Mouse (Mus musculus) heart, adult 8-10 months (tissue): Measurements from ENCODE around the gene Slain2. TPM values are rescaled to one million over a fixed set of nuclear protein-coding genes. Genes with fewer than 3 reads are reported as not detected.
A peak's percentile ranks its signal among the peaks of the same experiment; 100 is the strongest.

Experiments used
- DNase-seq: peaks from one replicate; pipeline ENCODE4 v3.0.0; 2022; ENCODE audit warnings: low spot score
- total RNA-seq, 4 experiments: library from RNA; stranded (reverse); gene quantifications; 2 replicates each; pipeline ENCODE4 v1.2.4; 2022

Gene Slain2
- 100 to 1,000 TPM; 140 to 190 (median 176) TPM for total RNA-seq

DNA sequence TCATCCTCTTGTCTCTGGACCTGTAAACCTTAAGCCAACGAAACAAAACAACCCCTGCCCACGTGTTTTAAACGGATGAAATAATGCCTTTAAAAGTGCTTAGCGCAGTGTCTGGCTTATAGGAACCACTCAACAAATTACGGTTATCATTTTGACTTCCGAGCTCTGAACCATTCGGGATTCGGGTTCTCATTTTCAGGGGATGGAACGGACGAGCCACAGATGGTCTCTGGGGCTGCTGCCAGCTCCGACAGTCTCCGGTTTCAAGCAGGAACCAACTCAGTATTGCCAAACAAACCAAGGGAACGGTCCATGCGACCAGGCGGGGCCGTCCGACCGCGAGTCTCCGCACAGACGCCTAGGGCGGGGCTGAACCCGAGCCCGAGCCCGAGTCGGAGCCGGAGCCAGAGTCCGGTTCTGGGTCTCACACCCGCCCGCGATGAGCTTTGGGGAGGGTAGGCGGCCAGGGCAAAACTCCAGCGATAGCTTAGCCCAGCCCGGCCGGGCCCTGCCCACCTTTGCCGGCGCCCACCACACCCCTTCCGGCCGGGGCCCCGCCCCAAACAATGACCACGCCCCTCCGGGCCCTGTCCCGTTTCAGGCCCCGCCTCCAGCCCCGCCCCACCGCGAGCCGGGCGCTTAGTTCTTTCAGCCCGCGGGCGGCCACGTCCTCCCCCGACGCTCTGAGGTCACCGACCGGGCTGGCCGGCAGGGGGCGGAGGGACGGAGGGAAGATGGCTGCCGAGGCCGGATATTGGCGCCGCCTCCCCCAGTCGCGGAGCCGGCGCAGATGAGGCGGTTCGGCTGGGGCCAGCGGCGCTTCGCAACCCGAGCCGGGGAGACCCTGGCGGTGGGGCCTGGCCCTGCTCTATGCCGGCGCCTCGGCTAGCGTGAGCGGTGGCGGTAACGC is at the start of gene Slain2:
Gene Slain2, plus strand, starts transcription at position 657 of the 910 bp plus-strand sequence.
- peak; percentile 95 for DNase-seq

DNA sequence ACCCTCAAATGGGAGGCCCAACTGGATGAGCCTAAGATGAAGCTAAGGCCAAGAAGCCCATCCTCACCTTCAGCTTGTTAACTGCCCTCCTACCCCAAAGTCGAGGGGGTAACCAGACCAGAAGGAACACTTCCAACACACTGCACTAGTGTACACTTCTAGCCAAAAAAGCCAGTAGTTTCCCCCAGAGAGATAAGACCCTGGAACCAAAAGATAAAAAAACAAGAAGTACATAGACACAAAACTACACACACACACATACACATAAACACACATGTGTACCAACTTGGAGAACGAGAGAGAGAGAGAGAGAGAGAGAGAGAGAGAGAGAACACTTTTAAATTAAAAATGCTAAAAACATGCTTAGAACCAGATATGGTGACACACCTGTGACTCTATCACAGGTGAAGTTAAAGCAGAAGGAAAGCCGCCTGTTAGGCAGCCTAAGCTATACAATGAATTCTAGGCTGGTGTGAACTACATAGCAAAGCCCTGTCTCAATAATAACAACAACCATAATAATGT is 49.4 kb upstream of the Slain2 start:
- DNase-seq, result no peak

DNA sequence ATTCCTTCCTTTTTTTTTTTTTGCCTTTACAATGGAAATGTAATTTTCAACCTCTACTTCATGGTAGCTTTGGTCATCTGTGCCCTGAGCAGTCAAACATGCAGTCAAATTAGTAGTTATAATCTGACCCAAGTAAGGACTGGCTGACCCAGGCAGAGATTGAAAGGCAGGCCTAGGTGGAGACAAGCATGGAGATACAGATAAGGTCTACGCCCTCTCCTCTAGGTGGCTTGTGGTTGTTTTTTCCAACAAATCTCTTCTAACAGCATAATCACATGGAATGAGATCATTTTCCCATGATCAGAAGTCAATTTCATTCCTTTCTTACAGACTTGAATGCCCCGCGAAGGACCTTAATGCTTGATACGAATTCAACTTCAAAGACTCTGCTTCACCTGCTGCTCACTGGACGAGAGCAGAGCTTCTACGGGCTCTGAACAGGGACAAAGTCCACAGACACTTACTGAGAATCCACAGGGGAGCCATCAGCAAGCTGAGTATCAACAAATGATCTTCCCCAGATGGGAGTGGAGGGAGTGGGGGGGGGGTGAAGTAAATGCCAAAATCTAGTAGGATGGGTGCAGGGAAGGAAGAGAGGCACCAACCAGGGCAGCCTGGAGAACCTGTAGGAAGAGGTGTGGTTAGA is 47.7 kb upstream of the Slain2 start:
- no peak for DNase-seq

DNA sequence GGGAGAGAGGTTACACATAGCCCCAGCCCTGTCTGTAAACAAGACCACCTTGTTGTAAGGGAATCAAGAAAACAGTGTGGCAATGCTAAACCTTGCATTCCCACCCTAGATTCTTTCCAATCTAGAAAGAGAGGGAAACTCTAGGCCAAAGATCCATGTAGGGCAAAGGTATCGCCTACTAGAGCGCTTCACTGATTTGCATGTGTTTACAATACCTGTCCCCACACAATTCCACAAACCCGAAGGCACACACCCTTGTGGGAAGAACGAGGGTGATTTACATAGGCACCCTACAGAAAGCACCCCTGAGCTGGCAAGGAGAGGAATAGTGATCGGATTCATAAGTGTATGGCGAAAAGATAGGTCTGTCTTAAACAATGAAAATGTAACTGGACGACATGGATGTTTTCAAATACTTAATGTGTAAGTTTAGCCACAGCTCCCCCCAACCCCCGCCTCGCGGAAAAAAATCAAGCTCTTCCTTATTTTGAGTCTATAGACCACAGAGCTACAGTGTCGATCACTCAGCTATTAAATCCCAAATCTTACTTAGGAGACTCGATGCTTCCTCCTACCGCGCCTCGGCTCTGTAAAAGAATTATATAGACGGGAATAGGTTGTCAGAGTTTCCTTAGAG is 47.0 kb upstream of the Slain2 start:
- no peak for DNase-seq

DNA sequence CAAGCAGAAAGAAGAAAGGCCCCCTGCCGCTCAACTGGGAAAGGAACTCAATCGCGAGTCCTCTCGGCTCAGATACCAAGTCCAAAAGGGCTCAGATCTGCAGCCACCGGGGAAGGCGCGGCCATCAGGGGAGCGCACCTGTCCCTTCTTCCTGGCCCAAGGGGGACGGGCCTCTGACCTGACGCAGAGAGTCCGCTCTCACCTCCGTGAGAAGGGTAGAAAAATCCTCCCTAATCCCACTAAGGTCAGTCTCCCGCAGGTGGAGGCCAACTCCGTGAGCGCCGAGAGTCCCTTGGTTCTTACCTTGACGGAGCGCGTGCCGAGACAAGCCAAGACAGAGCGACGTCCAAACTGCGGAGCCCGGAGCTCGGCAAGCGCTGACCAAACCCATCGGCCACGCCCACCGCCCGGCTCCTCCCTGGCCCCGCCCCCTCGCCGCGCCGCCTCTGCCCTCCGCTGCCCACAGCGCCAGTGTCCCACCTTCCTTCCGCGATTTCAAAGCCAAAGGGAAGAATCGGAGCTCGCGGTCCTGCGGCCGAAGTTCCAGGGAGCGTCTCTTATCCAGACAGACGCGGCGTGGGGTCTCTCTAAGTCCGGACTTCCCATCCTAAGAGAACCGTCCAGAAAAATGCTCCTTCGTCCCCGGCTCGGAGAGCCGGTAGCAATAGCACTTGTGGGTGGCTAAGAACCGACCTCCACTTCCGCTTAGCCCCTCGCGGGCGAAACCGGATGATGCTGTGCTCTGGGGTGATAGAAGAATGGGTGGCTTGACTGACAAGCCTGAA is 45.8 kb upstream of the Slain2 start, which contains the start of gene Tec:
Gene Tec, minus strand, starts transcription at position 393 of the 785 bp plus-strand sequence.
- DNase-seq, result peak; percentile 88

DNA sequence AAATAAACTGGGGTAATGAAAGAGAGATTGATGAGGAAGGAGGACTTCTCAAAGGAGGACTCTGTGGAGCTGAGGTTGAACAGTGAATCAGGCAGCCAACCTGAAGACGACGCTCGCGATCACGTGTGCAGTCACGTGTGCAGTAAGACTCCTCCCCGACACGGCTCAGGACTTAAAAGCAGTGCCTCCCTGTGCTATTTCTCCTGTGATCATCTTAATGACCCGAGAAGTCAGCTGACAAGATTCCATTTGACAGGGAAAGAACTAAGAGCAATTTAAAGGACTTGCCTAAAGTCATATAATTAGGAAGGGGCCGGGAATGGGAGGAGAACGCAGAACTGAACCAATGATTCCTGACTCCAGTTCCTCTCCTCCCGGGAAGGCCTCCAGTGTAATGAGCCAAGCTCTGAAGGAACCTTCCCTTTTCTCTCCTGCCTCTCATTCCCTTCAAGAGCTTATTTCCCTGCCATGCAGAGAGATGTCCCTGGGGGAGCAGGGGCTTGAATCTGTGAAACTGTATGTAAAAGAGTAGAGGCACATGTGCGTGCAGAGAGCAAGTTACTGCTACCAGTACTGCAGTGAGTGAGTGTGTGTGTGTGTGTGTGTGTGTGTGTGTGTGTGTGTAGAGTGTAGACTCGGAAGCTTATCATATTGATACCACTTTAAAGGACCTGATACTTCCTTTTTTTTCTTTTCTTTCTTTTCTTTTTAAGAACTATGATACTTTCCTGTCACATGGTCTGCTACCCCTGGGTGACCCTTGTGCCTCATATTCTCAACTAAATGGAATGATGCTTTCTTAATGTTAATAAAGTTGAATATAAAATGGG is 44.1 kb upstream of the Slain2 start:
- no peak for DNase-seq

DNA sequence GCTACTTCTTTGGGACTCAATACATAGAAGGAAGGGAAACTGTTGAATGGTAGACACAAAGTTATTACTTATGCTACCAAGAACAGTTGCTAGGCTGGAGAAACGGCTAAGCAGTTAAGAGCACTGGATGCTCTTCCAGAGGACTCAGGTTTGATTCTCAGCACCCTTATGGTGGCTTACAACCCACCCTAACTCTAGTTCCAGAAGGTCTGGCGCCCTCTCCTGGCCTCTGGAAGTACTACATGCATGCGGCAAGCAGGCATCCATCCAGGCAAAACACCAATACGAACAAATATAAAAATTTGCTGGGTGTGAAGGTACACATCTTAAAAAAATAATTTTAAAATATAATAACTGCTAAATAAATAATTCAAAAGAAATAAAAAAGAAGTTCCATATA is 43.0 kb upstream of the Slain2 start:
- DNase-seq, result no peak

DNA sequence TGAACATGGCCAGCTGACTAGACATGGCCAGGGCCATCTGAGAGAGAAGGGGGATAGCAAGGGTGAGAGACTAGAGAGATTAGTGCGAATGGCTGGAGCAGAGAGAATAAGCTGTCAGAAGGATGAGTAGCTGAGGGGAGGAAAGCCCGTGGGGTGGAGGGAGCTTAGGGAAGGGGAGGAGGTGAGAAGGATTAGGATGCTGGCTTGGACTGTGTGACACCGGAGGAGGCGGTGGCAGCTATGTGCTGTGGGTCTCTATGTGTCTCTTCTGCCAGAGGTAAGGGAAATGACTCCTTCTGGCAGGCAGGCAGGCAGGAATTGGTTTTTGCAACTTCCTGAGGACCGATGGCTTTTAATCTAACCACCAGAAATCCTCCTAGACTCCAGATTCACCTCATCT is 34.4 kb upstream of the Slain2 start:
- DNase-seq, result no peak

DNA sequence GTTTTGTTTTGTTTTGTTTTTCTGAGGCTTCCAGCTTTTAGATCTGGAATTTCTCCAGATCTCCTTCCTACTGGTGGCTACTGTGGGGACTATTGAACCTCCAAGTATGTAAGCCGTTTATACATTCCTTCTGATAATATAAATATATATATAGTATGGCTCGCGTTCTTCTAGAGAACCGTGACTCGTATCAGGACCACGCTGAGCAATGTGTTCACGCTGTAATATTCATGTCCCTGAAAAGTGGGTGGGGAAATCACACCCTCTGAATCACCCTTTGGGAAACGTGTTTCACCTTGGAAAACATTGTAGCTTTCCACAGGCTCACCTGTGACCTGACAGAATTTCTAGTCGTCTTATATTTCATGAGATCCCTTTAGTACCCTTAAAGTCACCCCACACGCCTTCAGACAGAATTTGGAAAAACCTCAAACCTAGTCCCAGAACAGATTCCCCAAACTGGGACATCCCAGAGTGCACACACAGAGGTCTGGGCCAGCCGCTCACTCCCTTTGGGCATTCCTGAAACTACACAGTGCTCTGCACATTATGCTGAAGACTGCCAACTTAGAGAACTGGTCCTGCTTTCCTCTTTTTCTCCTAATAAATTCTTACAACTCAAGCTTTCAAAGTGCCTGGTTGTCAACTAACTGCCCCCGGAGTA is 32.2 kb upstream of the Slain2 start:
- DNase-seq, result peak; percentile 24

DNA sequence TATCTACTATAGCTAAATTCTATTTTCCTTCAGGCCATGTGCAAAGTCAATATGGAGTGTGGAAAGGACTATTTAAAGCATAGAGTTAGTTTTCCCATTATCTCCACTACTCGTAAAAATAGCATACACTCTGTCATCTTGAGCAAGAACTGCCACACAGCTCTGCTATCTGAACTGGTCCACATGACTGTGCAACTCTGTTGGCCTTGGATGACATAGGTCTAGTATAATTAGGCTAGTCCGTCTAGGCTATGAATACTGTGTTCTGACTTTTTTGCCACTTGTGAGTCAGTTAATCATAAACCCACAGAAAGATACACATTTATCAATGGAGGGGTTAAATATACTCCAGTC is 31.7 kb upstream of the Slain2 start:
- peak; percentile 46 for DNase-seq

DNA sequence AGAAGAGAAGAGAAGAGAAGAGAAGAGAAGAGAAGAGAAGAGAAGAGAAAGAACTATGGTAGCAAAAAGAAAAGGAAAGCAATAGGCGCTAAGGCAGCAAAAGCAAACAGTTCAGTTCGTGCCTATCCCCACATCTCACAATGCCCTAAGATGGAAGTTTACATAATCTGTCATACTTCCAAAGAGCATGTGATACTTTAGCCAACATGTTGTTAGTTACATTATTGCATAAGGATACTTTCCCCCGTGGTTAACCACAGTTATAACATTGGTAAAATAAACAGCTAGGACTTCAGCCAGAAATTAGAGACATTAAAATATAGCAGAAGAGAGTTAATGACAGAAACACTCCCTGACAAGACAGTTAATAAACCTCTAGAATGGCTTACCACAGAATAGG is 30.4 kb upstream of the Slain2 start:
- DNase-seq, result no peak

DNA sequence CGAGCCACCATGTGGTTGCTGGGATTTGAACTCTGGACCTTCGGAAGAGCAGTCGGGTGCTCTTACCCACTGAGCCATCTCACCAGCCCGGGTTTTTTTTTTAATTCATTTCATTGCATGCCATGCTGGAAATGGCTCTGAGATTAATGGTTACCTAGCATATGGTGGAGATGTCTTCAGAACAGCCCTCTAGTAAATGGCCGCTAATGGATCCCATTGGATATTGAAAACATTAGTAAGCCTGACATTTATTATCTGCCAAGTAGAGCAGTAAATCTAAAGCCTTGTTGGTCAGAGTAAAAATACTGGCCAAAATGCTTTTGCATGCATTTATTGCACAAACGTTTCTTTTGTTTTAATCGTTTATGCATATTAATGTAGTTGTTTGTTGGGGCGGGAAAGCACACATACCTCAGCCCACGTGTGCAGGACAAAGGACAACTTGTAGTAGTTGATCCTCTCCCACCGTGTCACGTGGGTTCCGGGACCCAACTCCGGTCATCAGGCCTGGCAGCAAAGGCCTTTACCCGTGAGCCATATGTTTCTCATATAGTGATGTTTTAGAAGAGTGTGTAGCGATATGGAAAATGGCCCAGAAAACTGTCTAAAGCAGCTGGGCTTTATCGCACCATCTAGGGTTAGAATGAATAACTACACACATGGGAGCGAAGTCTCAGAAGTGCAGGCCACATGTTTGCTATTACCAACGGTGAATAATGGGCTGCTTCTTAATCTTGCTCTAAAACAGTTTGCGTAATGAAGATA is 27.5 kb upstream of the Slain2 start:
- no peak for DNase-seq

DNA sequence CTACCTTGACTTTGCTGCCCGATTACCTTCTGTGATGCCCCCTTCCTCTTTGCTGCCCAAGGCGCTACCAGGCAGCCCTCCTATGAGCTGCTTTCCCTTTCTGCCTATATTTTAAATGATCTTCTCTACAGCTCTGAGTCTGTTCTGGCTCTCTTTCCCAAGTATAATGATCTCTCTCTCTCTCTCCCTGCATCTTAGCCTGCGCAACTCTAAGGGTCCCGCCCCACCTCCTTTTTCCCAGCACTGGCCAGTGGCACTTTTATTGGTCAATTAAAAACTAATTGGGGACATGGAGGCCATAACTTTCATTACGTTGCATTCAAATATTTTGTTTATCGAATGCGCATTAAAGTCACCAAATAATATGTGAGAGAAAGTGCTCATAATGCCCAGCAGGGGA is 25.8 kb upstream of the Slain2 start:
- no peak for DNase-seq

DNA sequence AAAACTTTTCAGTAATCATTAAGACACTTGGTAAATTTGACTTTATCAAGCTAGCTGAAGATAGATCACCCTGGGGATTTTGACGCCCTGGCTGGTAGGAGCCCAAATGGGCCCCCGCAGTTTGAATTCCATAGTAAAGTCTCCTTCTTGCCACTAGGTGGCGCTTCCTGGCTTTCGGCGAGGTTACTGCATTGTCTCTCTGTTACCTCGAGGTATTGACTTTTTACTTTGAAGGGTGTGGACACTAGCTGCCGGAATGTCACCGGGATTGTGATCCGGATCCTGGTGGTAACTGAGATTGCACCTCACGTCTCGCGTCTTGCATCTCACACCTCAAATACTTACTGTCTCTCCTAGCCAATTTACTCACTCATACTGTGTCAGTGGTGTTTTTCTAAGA is 22.6 kb upstream of the Slain2 start:
- peak; percentile 63 for DNase-seq

DNA sequence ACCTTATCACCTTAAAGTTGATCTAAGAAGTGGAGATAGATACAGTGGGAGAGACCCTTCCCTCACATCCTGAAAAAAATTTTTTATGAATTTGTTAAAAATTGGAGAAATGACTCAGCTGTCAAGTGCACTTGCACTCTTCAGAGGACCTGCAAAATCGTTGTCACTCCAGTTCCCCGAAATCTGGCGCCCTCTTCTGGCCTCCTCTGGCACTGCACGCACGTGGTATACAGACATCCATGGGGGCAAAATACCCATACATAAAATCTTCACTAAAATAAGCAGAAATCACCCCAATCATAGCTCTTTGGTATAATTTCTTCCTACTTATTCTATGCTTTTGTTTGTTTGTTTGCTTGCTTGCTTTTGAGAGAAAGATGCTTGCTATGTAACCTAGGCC is 20.1 kb upstream of the Slain2 start:
- DNase-seq, result no peak

DNA sequence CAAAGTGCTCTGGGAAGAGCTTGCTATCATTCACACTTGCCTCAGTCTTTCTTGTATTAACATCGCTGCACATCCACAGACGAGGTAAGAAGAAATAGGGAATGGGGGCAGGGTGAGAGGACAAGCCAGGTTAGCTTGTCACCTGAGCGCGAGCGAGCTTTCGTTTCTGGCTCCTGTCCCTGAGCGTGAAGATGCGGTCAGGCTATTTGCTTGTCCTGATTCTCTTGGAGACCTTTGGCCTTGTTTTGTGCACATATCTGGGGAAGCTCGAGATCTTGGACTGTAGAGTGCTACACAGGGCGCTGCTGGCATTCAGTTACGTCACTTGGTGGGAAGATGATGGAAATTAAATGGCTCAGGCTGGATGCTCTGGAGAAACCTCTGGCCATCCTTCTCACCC is 18.8 kb upstream of the Slain2 start:
- no peak for DNase-seq

DNA sequence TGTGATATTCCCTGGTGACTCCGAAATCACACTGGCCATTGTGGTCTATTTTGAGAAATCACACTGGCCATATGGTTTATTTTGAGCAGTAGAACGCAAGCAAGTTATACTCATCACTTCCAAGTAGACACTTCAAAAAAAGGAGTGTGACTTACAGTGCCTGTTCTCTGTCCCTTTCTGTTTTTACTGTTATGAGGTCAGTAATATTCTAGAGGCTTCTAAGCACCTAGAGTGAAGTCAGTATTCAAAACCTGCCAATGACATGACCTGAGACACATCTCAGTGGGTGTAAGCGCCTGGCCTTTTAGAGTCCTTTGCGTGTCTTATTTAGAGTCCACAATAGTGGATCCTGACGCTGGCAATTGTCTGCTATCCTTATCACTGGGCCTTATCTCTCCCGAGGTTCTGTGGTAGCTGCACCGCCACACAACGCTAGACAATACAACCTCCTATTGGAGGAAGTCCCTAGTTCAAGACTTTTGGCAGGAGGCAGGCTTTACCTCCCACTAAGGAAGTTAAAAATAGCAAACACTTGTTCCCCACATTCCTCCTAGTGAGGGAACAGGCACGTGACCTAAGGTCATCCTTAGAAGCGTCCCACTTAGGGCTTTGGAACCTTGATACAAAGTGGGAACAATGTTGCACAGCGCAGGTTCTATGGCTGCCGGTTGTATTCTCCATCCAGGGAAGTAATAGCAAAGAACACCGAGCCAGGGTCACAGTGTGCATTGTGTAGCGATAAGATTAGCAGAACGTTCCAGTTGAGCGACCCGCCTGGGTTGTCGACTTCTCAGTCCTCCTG is 17.4 kb upstream of the Slain2 start:
- peak; percentile 81 for DNase-seq

DNA sequence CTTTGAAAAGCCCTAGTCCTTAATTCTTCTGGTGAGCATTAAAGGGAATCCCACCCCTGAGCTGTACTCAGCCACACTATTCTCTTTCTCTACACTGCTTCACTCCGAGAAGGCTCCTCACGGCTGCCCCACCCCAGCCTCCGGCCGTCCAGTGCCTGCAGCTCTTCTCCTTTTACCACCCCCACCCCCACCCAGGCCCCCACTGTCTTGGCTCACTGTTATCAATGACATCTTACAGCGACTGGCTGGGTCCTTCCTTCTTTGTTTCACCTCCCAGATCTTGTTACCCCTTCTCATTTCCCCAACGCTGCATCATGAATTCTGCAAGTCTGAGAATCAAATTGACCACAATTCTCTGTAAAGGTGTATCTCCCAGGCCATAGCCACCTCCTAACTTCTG is 16.1 kb upstream of the Slain2 start:
- no peak for DNase-seq

DNA sequence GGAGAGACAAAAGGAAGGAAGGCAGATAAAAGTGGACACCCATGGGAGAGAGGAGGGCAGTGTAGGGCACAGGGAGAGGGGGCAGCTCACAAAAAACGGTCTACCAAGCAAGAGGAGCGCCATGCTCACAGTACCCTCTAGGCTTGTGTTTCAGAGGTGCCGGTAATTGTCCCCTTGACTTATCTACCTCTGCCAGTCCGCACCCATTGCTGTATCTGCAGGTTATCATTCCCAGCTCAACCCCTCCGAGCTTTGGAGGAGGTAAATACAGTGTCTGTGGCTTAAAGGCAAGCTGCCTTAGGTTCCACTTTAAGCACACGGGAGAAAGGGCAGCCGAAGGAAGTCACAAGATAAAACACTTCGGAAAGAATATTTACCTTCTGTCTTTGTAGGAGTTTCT is 14.8 kb upstream of the Slain2 start:
- DNase-seq, result no peak
